Mouse (Mus musculus) adrenal gland, adult 10 weeks (tissue): Measurements from ENCODE around the gene Cldn34b4. TPM values are rescaled to one million over a fixed set of nuclear protein-coding genes. Genes with fewer than 3 reads are reported as not detected.

Experiments
- polyA plus RNA-seq: library from polyadenylated mRNA; stranded (reverse); fragments of 350-450 nt; fragmentation: Illumina TruSeq; extraction: RNeasy Lipid Tissue Mini Kit (QIAGEN cat#74804); gene quantifications from one replicate; pipeline ENCODE4 v1.2.3, GENCODE M21; 2014; ENCODE audit warnings: low read depth, low replicate concordance

The Cldn34b4 gene
- not detected for polyA plus RNA-seq

DNA sequence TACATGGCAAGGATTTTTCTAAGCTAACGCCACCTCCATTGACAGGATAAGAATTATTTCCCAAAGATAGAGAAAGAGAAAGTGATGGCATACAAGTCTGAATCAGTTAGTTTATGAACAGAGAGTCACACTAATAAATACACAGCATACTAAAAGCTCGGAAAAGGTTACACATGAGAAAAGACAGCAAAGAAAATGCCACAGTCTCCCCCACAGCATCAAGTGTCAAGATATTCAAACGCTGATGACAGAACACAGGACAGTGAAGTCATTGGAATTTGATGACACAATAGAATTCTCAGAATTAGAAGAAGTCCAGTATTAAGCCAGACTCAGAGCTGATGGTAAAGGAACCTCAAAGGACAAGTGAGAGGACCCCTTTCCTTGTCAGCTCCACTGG, at the start of gene Cldn34b4:
TSS of gene Cldn34b4 (plus strand) at position 301 of the 400 bp plus-strand sequence.

Other genes starting within 250 kb of the Cldn34b4 start
- not detected for gene Cldn34b3, start 129.0 kb upstream of the Cldn34b4 start, polyA plus RNA-seq
- gene Cldn34d, start 209.6 kb downstream of the Cldn34b4 start, polyA plus RNA-seq: not detected